Comparison of ENCODE assay signal across 12 mouse cellular contexts in the genomic region with DNA sequence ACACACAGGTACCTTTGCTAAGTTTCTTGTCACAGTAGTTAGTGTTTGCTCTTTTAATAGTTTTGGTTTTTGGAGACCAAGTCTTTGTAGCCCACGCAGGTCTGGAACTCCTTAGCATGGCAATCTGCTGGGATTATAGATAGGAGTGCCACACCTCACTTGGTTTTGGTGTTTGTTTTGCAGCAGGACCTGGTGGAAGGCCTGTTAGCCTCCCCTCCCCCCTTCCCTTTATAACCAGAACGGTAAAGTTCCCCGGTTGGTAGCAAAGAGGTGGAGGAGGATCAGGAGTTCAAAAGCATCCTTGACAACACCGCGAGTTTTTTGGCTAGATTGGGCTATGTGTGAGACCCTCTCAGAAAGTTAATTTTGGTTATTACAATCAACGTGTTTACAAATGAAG. TPM values are rescaled to one million over a fixed set of nuclear protein-coding genes. Genes with fewer than 3 reads are reported as not detected.
A peak's percentile ranks its signal among the peaks of the same experiment; 100 is the strongest.
DNase-seq lines count a peak whose midpoint lies in the region; ATAC-seq lines count a peak whose summit lies in the region.
"Had no signal": no experiment of that assay in that cellular context is flagged by ENCODE, and none has a peak within 500 bp of the region (broad histone marks: within the 10 kb centered on the region; RNA-seq: fewer than 3 reads in every experiment).

No protein-coding gene starts in this region.

- no peaks in the 10 kb centered on the region for H3K9me3 ChIP-seq in forebrain, embryonic 10.5 days
- H3K9me3 ChIP-seq in forebrain, embryonic 13.5 days (replicated peaks): no peaks in the 10 kb centered on the region
- H3K9me3 ChIP-seq: forebrain, embryonic 12.5 days; limb, embryonic 13.5 days; neural tube, embryonic 13.5 days had no signal

- no peak overlapping the region for H3K4me3 ChIP-seq in forebrain, embryonic 10.5 days
- H3K4me3 ChIP-seq in forebrain, embryonic 13.5 days: no peak overlapping the region
- H3K4me3 ChIP-seq: limb, embryonic 13.5 days had no signal

- 90% methylated on average over 6 of the region's 6 CpGs for WGBS in forebrain, embryonic 10.5 days
- 92% methylated on average over 6 of the region's 6 CpGs for WGBS in forebrain, embryonic 13.5 days

- DNase-seq in forebrain, embryonic 10.5 days (ENCODE audit: extremely low spot score, low spot score): peak; percentile 13
- peak; percentile 15 for DNase-seq in kidney, adult 9 months
- no peak for DNase-seq in kidney, postnatal 14 days
- DNase-seq in induced T-regulatory cell, adult 2 months (ENCODE audit: low read depth): peak; percentile 39
- peak; percentile 18 for DNase-seq in naive thymus-derived CD4-positive, alpha-beta T cell, adult 2 months (ENCODE audit: low read depth)
- DNase-seq in layer of hippocampus, postnatal 10 days (ENCODE audit: low spot score in 2 of 2): no peak
- DNase-seq in left cerebral cortex, adult 11 months (ENCODE audit: low spot score): no peak
- DNase-seq: retina, postnatal 1 day had no signal

- peaks cover 48% of the 10 kb centered on the region for H3K4me1 ChIP-seq in forebrain, embryonic 10.5 days
- H3K4me1 ChIP-seq in forebrain, embryonic 13.5 days: peaks cover 21% of the 10 kb centered on the region

- no peak overlapping the region for H3K9ac ChIP-seq in forebrain, embryonic 13.5 days
- H3K9ac ChIP-seq: forebrain, embryonic 12.5 days; limb, embryonic 13.5 days; neural tube, embryonic 13.5 days had no signal

- H3K36me3 ChIP-seq in forebrain, embryonic 10.5 days (replicated peaks): peaks cover 29% of the 10 kb centered on the region
- H3K36me3 ChIP-seq in forebrain, embryonic 13.5 days (ENCODE audit: poor library complexity, severe bottlenecking): peaks cover 28% of the 10 kb centered on the region

- H3K27me3 ChIP-seq in forebrain, embryonic 10.5 days (ENCODE audit: poor library complexity, severe bottlenecking): peaks cover 23% of the 10 kb centered on the region
- peaks cover 13% of the 10 kb centered on the region for H3K27me3 ChIP-seq in forebrain, embryonic 13.5 days

- H3K4me2 ChIP-seq in forebrain, embryonic 13.5 days: no peak overlapping the region

- no peak for ATAC-seq in forebrain, embryonic 13.5 days

- 0 out of 2 replicates have a peak overlapping the region, but pooled peaks have one; percentile 48 for H3K27ac ChIP-seq in forebrain, embryonic 10.5 days
- no peak overlapping the region for H3K27ac ChIP-seq in forebrain, embryonic 13.5 days
- H3K27ac ChIP-seq: forebrain, embryonic 12.5 days; limb, embryonic 13.5 days; neural tube, embryonic 13.5 days had no signal

RNA-seq across cellular contexts. Expression of a gene that starts 6.2 kb away (rescaled TPM):
- 218 and 236 TPM in 2 replicates for polyA plus RNA-seq in forebrain, embryonic 10.5 days (2016; fragmentation: Nextera tagmentation; extraction: Ambion mirVana)
- 303 and 321 TPM in 2 replicates for polyA plus RNA-seq in forebrain, embryonic 13.5 days (2015; fragmentation: Nextera tagmentation; extraction: Ambion mirVana)
- total RNA-seq in layer of hippocampus, postnatal 10 days (2021): 100 to 1,000 TPM; 158 to 179 TPM

RNA-seq across cellular contexts. Expression of a gene that starts 6.2 kb away (rescaled TPM):
- 3.7 and 4.3 TPM in 2 replicates for polyA plus RNA-seq in forebrain, embryonic 10.5 days (2016; fragmentation: Nextera tagmentation; extraction: Ambion mirVana)
- 1.3 and 1.8 TPM in 2 replicates for polyA plus RNA-seq in forebrain, embryonic 13.5 days (2015; fragmentation: Nextera tagmentation; extraction: Ambion mirVana)
- total RNA-seq in layer of hippocampus, postnatal 10 days (2021): 1 to 10 TPM in 1 of 2 experiments, under 1 TPM in 1; 0.80 to 1.1 TPM

RNA-seq across cellular contexts. Expression of a gene that starts 6.2 kb away (rescaled TPM):
- 20.5 and 20.8 TPM in 2 replicates for polyA plus RNA-seq in forebrain, embryonic 10.5 days (2016; fragmentation: Nextera tagmentation; extraction: Ambion mirVana)
- polyA plus RNA-seq in forebrain, embryonic 13.5 days (2015; fragmentation: Nextera tagmentation; extraction: Ambion mirVana): 19.4 and 25.2 TPM in 2 replicates
- total RNA-seq in layer of hippocampus, postnatal 10 days (2021): 10 to 100 TPM; 36.9 to 43.3 TPM

RNA-seq across cellular contexts. Expression of a gene that starts 9.2 kb away (rescaled TPM):
- 228 and 249 TPM in 2 replicates for polyA plus RNA-seq in forebrain, embryonic 10.5 days (2016; fragmentation: Nextera tagmentation; extraction: Ambion mirVana)
- 318 and 358 TPM in 2 replicates for polyA plus RNA-seq in forebrain, embryonic 13.5 days (2015; fragmentation: Nextera tagmentation; extraction: Ambion mirVana)
- total RNA-seq in layer of hippocampus, postnatal 10 days (2021): 100 to 1,000 TPM; 201 to 212 TPM

RNA-seq across cellular contexts. Expression of a gene that starts 35.1 kb away (rescaled TPM):
- polyA plus RNA-seq in forebrain, embryonic 10.5 days (2016; fragmentation: Nextera tagmentation; extraction: Ambion mirVana): 3.0 and 3.8 TPM in 2 replicates
- polyA plus RNA-seq in forebrain, embryonic 13.5 days (2015; fragmentation: Nextera tagmentation; extraction: Ambion mirVana): 1.6 and 1.7 TPM in 2 replicates
- total RNA-seq in layer of hippocampus, postnatal 10 days (2021): 10 to 100 TPM; 18.8 to 19.5 TPM

Comparison
In these comparisons a context has a peak if more than half of its experiments do, and no peak if none do; other contexts are left out.
1. DNase-seq: peak in forebrain, embryonic 10.5 days (single experiment), kidney, adult 9 months (single experiment), induced T-regulatory cell, adult 2 months (single experiment) and naive thymus-derived CD4-positive, alpha-beta T cell, adult 2 months (single experiment); none in kidney, postnatal 14 days (single experiment), layer of hippocampus, postnatal 10 days (0 of 2) and left cerebral cortex, adult 11 months (single experiment).